Mouse (Mus musculus) liver, adult 2 months (tissue): ENCODE results near the gene Btn2a2. TPM values are rescaled to one million over a fixed set of nuclear protein-coding genes. Genes with fewer than 3 reads are reported as not detected.
"Not testable (repeated sequence)": the region's sequence is repeated elsewhere in the genome, so short reads cannot be mapped to it uniquely, and the experiment has no call there.

ENCODE experiments used
- DNase-seq: peaks from one replicate; pipeline ENCODE4 v3.0.0-alpha.2; 2011; ENCODE audit warnings: low read depth, low spot score; ENCODE audit errors: extremely low read depth
- H3K27ac ChIP-seq: fragments of 200-500 bp; replicated peaks from 2 replicates; pipeline ENCODE4 v1.5.1; 2012; ENCODE audit warnings: low read depth, mild to moderate bottlenecking, control low read depth, inconsistent platforms, low read length; ENCODE audit not compliant: insufficient read depth
- H3K27me3 ChIP-seq: fragments of 200-500 bp; 2 replicates; pipeline ENCODE4 v1.6.1; 2012; ENCODE audit warnings: mild to moderate bottlenecking, moderate library complexity, low read length, inconsistent platforms; ENCODE audit not compliant: control insufficient read depth, insufficient read depth
- H3K36me3 ChIP-seq: fragments of 200-500 bp; 2 replicates; pipeline ENCODE4 v1.6.1; 2012; ENCODE audit warnings: low read length, inconsistent platforms; ENCODE audit not compliant: control insufficient read depth, insufficient read depth
- H3K4me1 ChIP-seq: fragments of 200-500 bp; 2 replicates; pipeline ENCODE4 v1.6.1; 2011; ENCODE audit warnings: low read length; ENCODE audit not compliant: control insufficient read depth, insufficient read depth
- H3K4me3 ChIP-seq: fragments of 200-500 bp; 2 replicates; pipeline ENCODE4 v1.5.1; 2011; ENCODE audit warnings: low read depth, mild to moderate bottlenecking, control low read depth, low read length, moderate library complexity; ENCODE audit not compliant: insufficient read depth
- H3K79me2 ChIP-seq: fragments of 200-500 bp; 2 replicates; pipeline ENCODE4 v1.6.1; 2012; ENCODE audit warnings: inconsistent platforms, mild to moderate bottlenecking, low read length, moderate library complexity; ENCODE audit not compliant: control insufficient read depth, insufficient read depth
- H3K9ac ChIP-seq: fragments of 200-500 bp; 2 replicates; pipeline ENCODE4 v1.6.1; 2012; ENCODE audit warnings: low read depth, mild to moderate bottlenecking, control low read depth, inconsistent platforms, low read length
- CTCF ChIP-seq: fragments of 200-500 bp; IDR thresholded peaks from 2 replicates; pipeline ENCODE4 v1.5.1; 2011; ENCODE audit warnings: low read depth, low read length, control low read depth
- POLR2A ChIP-seq: fragments of 200-500 bp; IDR thresholded peaks from 2 replicates; pipeline ENCODE4 v1.6.1; 2011; ENCODE audit warnings: low read length, control low read depth; ENCODE audit not compliant: insufficient read depth; ENCODE audit errors: extremely low read depth
- WGBS: fragments of 180-500 bp; shearing (Covaris S2); methylation state at CpG from one replicate; pipeline ENCODE4 v1.1.7; 2018; 5-methylcytosine and 5-hydroxymethylcytosine counted together
- polyA plus RNA-seq: library from polyadenylated mRNA; depleted of rRNA; stranded (reverse); fragments of >200 nt; gene quantifications from 2 replicates; pipeline ENCODE4 v1.2.3, GENCODE M21; 2012; rRNA removed
- total RNA-seq: library from RNA; depleted of rRNA; stranded (reverse); fragments of >200 nt; gene quantifications from 2 replicates; pipeline ENCODE4 v1.2.3, GENCODE M21; 2014; rRNA removed

Btn2a2 gene
- not detected in 2 replicates for total RNA-seq
- not detected in 2 replicates for polyA plus RNA-seq

DNA sequence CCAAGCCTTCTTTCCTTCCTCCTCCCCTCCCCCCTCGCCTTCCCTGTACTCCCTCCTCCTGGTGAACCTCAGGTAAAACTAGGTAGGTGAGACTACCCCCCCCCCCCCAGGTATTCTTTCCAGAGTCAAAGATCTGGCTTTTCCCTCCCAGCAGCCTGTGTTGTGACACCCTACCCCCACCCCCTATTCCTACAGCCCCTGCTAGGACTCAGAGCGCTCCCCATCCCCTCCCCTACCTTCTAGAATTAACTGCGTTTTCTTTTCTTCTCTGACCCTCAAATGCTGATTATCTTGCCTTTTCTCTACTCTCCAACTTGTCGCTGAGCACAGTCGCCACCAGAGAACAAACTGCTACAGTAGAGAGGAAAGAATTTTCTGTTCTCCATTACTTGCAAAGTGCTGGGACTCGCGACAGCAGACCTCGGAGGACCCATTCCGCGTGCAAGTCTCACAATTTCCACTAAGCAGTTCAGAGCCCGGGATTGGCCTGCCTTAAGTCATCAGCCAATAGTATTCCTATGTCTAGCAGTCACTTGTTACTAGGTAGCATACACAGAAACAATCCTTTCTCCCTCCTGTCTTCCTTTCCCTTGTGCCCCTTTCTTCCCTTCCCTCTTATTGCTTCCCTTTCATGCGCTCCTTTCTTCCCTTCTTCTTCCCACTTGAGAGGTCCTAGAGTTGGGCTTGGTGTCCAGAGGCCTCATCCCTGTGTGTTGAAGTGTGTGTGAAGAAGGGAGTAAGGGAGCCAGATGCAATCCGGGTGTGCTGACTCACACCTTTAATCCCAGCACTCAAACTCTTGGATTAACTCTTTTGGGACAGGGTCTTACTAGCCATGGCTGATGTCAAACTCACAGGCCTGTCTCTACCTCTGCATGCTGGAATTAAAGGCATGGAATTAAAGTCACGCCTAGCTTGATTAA is at the start of gene Btn2a2:
TSS of gene Btn2a2 (minus strand) at position 458 of the 923 bp plus-strand sequence.
- no peaks in the 10 kb centered on the region for H3K27me3 ChIP-seq
- 10% methylated on average over 14 of the region's 14 CpGs for WGBS
- H3K79me2 ChIP-seq, result no peaks in the 10 kb centered on the region
- no peak within 1 kb of the TSS for H3K9ac ChIP-seq
- DNase-seq, result peak; percentile 60
- no peak for TF ChIP-seq POLR2A
- TF ChIP-seq CTCF, result no peak
- no peaks in the 10 kb centered on the region for H3K36me3 ChIP-seq
- H3K27ac ChIP-seq, result no peak within 1 kb of the TSS
- no peaks in the 10 kb centered on the region for H3K4me1 ChIP-seq
- no peak within 1 kb of the TSS for H3K4me3 ChIP-seq

- Histone ChIP-seq H3K27ac (no peak overlapping the region), H3K9ac (no peak overlapping the region)
- WGBS, result 76% methylated on average over 5 of the region's 5 CpGs
Measured at GRCm38 (mm10) chr13:23538249-23538648, 49.6 kb upstream of the Btn2a2 start.

GRCm38 (mm10) chr13:23537006-23537710 is 48.5 kb upstream of the Btn2a2 start:
- no peak for TF ChIP-seq POLR2A
- no peak for TF ChIP-seq CTCF
- H3K4me3 ChIP-seq, result no peak overlapping the region
- H3K27ac ChIP-seq, result no peak overlapping the region
- no peak for DNase-seq
- no peaks in the 10 kb centered on the region for H3K27me3 ChIP-seq
- H3K4me1 ChIP-seq, result peaks cover 11% of the 10 kb centered on the region
- WGBS, result 89% methylated on average over 3 of the region's 3 CpGs
- no peaks in the 10 kb centered on the region for H3K79me2 ChIP-seq
- no peaks in the 10 kb centered on the region for H3K36me3 ChIP-seq
- H3K9ac ChIP-seq, result no peak overlapping the region

More at GRCm38 (mm10) chr13:23538249-23538648, 49.6 kb upstream of the Btn2a2 start:
- Histone ChIP-seq H3K36me3 (no peaks in the 10 kb centered on the region), H3K4me1 (peaks cover 5% of the 10 kb centered on the region), H3K4me3 (no peak overlapping the region), H3K27me3 (no peaks in the 10 kb centered on the region), H3K79me2 (no peaks in the 10 kb centered on the region)
- TF ChIP-seq POLR2A (no peak), CTCF (no peak)
- DNase-seq, result no peak

DNA sequence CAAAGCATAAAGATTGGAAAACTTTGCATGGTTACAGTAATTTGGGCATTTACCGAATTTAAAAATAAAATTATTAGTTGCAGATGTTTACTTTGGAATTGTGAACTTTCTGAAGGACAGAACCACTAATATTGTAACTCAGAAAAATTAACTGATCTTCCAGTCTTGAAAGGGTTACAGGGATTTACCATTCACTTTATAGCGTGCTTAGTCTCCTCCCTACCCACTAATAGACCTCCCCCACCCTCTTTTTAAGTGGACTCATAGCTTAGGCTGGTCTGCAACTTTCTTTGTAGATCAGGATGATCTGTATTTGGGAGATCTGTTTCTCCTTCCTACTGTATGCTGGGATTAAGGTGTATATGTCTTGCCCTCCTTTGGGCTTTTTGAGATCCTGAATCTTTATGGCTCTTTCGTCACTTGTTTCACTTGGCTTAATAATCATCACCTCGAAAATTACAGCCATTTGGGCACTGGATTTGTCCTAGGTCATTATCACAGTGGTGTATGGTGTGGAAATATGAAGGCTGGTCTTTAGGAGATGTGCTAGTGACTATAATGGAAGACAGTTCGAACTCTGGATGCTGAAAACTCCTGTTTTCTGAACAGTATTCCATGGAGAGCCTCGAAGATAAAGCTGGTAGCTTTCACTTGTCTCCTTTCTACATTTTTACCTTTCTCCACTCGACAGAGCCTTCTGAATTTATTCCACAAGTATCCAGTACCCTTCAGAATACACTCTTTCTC is 47.6 kb upstream of the Btn2a2 start:
- no peaks in the 10 kb centered on the region for H3K79me2 ChIP-seq
- no peak for DNase-seq
- H3K27me3 ChIP-seq, result no peaks in the 10 kb centered on the region
- no peak overlapping the region for H3K9ac ChIP-seq
- TF ChIP-seq CTCF (no peak), POLR2A (no peak)
- H3K36me3 ChIP-seq, result no peaks in the 10 kb centered on the region
- 32% methylated on average over 7 of the region's 7 CpGs for WGBS
- no peak overlapping the region for H3K27ac ChIP-seq
- H3K4me1 ChIP-seq, result peaks cover 11% of the 10 kb centered on the region
- H3K4me3 ChIP-seq, result no peak overlapping the region

- 2% methylated on average over 49 of the region's 62 CpGs for WGBS
- peaks cover 11% of the 10 kb centered on the region for H3K4me1 ChIP-seq
- H3K27me3 ChIP-seq, H3K27ac ChIP-seq, H3K36me3 ChIP-seq, H3K79me2 ChIP-seq, H3K9ac ChIP-seq: not testable (repeated sequence)
- peak; percentile 89 for DNase-seq
- peak within 1 kb of the TSS; percentile 48 for H3K4me3 ChIP-seq
Measured at GRCm38 (mm10) chr13:23535137-23536075, 46.7 kb upstream of the Btn2a2 start, which contains the start of gene Hist1h3g. Gene Hist1h3g, plus strand, starts transcription at chr13:23535422.
